Comparison of ENCODE assay signal across 8 mouse cellular contexts in genomic region chr7:122968751-122969150, GRCm38 (mm10). TPM values are rescaled to one million over a fixed set of nuclear protein-coding genes. Genes with fewer than 3 reads are reported as not detected.
DNase-seq lines count a peak whose midpoint lies in the region; ATAC-seq lines count a peak whose summit lies in the region.

No protein-coding gene starts in this region.

- peak overlapping the region; percentile 96 for H3K4me2 ChIP-seq in liver, embryonic 11.5 days
- peak overlapping the region; percentile 67 for H3K4me2 ChIP-seq in embryonic facial prominence, embryonic 14.5 days (ENCODE audit: low read depth, low read length)
- peak overlapping the region; percentile 95 for H3K4me2 ChIP-seq in limb, embryonic 12.5 days

- DNase-seq in liver, embryonic 11.5 days (ENCODE audit: low spot score) = no peak
- no peak for DNase-seq in liver
- no peak for DNase-seq in embryonic facial prominence, embryonic 14.5 days (ENCODE audit: low spot score)
- peak; percentile 38 for DNase-seq in splenic B cell, adult 2 months (ENCODE audit: low read depth, low spot score)
- no peak for DNase-seq in T-cell, adult 2 months (ENCODE audit: low spot score)
- DNase-seq in cerebellum, postnatal 36 days = no peak
- DNase-seq in kidney, adult 8-10 months = no peak

- no peaks in the 10 kb centered on the region for H3K9me3 ChIP-seq in liver, embryonic 11.5 days (ENCODE audit: control insufficient read depth, low read length)
- H3K9me3 ChIP-seq in embryonic facial prominence, embryonic 14.5 days (ENCODE audit: control insufficient read depth, low read length) = no peaks in the 10 kb centered on the region
- H3K9me3 ChIP-seq in limb, embryonic 12.5 days = no peaks in the 10 kb centered on the region

- WGBS in liver, embryonic 11.5 days = 56% methylated on average over 4 of the region's 4 CpGs
- 57% methylated on average over 4 of the region's 4 CpGs for WGBS in embryonic facial prominence, embryonic 14.5 days
- 65% methylated on average over 4 of the region's 4 CpGs for WGBS in limb, embryonic 12.5 days

- no peak for ATAC-seq in liver, embryonic 11.5 days (replicated peaks; ENCODE audit: low FRiP score)
- ATAC-seq in embryonic facial prominence, embryonic 14.5 days (ENCODE audit: low read depth) = no peak
- ATAC-seq in limb, embryonic 12.5 days (ENCODE audit: insufficient number of reproducible peaks, insufficient read depth, low FRiP score, low TSS enrichment, low read depth) = no peak

- H3K4me1 ChIP-seq in liver, embryonic 11.5 days (replicated peaks; ENCODE audit: control insufficient read depth, insufficient read depth, low read length) = peaks cover 14% of the 10 kb centered on the region
- peaks cover 12% of the 10 kb centered on the region for H3K4me1 ChIP-seq in embryonic facial prominence, embryonic 14.5 days (ENCODE audit: control insufficient read depth, insufficient read depth, low read length)
- peaks cover 17% of the 10 kb centered on the region for H3K4me1 ChIP-seq in limb, embryonic 12.5 days (replicated peaks)

- H3K27me3 ChIP-seq in liver, embryonic 11.5 days (replicated peaks; ENCODE audit: control insufficient read depth, insufficient read depth, low read length) = no peaks in the 10 kb centered on the region
- no peaks in the 10 kb centered on the region for H3K27me3 ChIP-seq in embryonic facial prominence, embryonic 14.5 days (replicated peaks; ENCODE audit: control insufficient read depth, insufficient read depth, low read length)
- no peaks in the 10 kb centered on the region for H3K27me3 ChIP-seq in limb, embryonic 12.5 days
- H3K27me3 ChIP-seq in splenic B cell, adult 2 months (ENCODE audit: control insufficient read depth, insufficient read depth, low read length, poor library complexity, severe bottlenecking) = no peaks in the 10 kb centered on the region

- H3K36me3 ChIP-seq in liver, embryonic 11.5 days (ENCODE audit: control insufficient read depth, insufficient read depth, low read length) = peaks cover 3% of the 10 kb centered on the region; the same call in 1 of the 2 replicates
- peaks cover 11% of the 10 kb centered on the region for H3K36me3 ChIP-seq in embryonic facial prominence, embryonic 14.5 days (ENCODE audit: control insufficient read depth, insufficient read depth, low read length)
- H3K36me3 ChIP-seq in limb, embryonic 12.5 days = peaks cover 16% of the 10 kb centered on the region
- H3K36me3 ChIP-seq in splenic B cell, adult 2 months (ENCODE audit: control insufficient read depth, insufficient read depth, low read length, poor library complexity, severe bottlenecking) = 0 out of 2 replicates have a peak, but pooled peaks cover 2% of the 10 kb centered on the region

- peak overlapping the region; percentile 98; the same call in 1 of the 2 replicates for H3K4me3 ChIP-seq in liver, embryonic 11.5 days (ENCODE audit: low read depth, low read length)
- H3K4me3 ChIP-seq in embryonic facial prominence, embryonic 14.5 days (ENCODE audit: low read depth, low read length) = peak overlapping the region; percentile 99; the same call in 1 of the 2 replicates
- peak overlapping the region; percentile 98; the same call in 1 of the 2 replicates for H3K4me3 ChIP-seq in limb, embryonic 12.5 days (replicated peaks)

- no peak overlapping the region for H3K9ac ChIP-seq in liver, embryonic 11.5 days (ENCODE audit: low read depth, low read length)
- H3K9ac ChIP-seq in embryonic facial prominence, embryonic 14.5 days (ENCODE audit: low read depth, low read length) = 0 out of 2 replicates have a peak overlapping the region, but pooled peaks have one; percentile 100
- no peak overlapping the region for H3K9ac ChIP-seq in limb, embryonic 12.5 days (replicated peaks)

- H3K27ac ChIP-seq in liver, embryonic 11.5 days (ENCODE audit: low read depth, low read length) = no peak overlapping the region
- no peak overlapping the region for H3K27ac ChIP-seq in embryonic facial prominence, embryonic 14.5 days (replicated peaks; ENCODE audit: low read depth, low read length)
- H3K27ac ChIP-seq in limb, embryonic 12.5 days = no peak overlapping the region

RNA-seq across cellular contexts. Expression of gene Rbbp6, which starts 3.3 kb away (rescaled TPM):
- polyA plus RNA-seq in liver, embryonic 11.5 days (2014; fragmentation: Nextera tagmentation; extraction: Ambion mirVana) = 25.4 and 32.2 TPM in 2 replicates
- polyA plus RNA-seq in embryonic facial prominence, embryonic 14.5 days (2014; fragmentation: Nextera tagmentation; extraction: Ambion mirVana) = 31.0 and 31.4 TPM in 2 replicates
- polyA plus RNA-seq in limb, embryonic 12.5 days (2016; fragmentation: Nextera tagmentation; extraction: Ambion mirVana) = 38.7 and 42.2 TPM in 2 replicates
